Mouse (Mus musculus): ENCODE measurements around the gene Edem3.
A peak's percentile ranks its signal among the peaks of the same experiment; 100 is the strongest.

DNA sequence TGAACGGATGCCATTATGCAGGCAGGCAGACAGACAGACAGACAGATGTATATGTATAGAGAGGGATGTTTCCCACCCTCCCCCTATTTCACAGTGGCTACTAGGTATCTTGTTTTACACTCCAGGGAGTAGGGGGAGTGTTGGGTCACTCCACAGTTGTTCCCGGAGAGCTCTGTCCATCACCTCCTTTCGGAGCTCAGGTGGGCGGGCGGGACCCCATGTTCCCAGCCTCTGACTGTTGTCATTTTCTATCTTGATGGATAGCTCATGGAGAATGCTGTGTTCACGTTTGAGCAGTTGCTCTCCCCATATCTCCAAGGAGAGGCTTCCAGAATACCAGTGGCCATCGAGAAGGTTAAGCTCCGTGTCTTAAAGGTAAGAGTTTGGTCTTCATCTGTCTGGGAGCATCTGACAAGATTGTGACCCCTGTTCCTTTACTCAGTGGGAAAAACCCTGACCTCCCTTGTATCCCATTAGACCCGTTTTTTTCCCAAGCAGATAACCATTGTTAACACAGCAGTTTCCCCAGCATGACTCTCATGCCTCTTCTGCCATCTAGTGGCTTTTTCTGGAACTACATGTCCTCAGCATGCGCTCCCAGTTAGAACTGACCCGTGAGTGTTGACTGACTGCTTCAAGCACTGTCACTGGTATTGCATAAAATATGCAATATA lies 49.3 kb upstream of the Edem3 start:
- peak; percentile 68 for TF ChIP-seq CTCF (IDR thresholded peaks at IDR 0.05; ENCODE audit: control insufficient read depth, insufficient read depth, low read length)
- TF ChIP-seq POLR2A (IDR thresholded peaks at IDR 0.05; ENCODE audit: borderline replicate concordance, control insufficient read depth, low read depth, low read length) = no peak
